Mouse (Mus musculus): ENCODE measurements around the gene Mmel1.

Gene Mmel1

GRCm38 (mm10) chr4:154904185-154905071, 35.0 kb downstream of the Mmel1 start:
- in situ Hi-C loops (cut with MseI, MboI), result no loop called here

DNA sequence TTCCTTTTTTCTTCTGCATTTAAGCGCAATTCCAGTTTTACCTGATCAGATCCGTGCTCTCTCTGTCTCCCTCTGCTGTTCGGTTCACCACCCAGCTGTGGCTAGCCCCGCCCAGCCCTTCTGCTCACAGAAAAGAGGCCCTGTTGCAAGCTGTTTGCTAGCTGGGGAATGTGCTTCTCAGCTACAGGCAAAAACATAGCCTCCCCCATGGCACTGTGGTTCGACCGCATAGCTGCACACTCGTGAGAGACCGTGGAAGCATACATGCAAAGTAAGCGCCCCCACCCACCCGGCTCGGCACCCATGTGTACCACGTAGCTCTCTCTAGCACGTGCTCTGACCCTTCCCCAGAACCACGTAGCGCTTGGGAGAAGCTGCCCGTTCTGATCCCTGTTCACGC, 38.4 kb downstream of the Mmel1 start:
- in situ Hi-C loops (cut with MseI, MboI), result no loop called here

DNA sequence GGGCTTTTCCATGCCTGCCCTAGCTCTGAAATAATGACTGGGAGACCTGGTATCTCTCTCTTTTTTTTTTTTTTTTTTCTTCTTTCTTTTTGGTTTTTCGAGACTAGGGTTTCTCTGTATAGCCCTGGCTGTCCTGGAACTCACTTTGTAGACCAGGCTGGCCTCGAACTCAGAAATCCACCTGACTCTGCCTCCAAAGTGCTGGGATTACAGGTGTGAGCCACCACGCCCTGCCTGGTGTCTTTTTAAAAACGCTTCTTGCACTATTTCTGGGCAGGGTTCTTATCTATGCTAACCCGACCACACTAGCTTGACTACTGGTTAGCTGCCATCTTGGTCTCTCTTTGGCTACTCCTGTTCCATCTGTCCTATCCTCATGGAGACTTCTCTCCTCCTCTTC, 39.1 kb downstream of the Mmel1 start:
- in situ Hi-C loops (cut with MseI, MboI), result no loop called here

DNA sequence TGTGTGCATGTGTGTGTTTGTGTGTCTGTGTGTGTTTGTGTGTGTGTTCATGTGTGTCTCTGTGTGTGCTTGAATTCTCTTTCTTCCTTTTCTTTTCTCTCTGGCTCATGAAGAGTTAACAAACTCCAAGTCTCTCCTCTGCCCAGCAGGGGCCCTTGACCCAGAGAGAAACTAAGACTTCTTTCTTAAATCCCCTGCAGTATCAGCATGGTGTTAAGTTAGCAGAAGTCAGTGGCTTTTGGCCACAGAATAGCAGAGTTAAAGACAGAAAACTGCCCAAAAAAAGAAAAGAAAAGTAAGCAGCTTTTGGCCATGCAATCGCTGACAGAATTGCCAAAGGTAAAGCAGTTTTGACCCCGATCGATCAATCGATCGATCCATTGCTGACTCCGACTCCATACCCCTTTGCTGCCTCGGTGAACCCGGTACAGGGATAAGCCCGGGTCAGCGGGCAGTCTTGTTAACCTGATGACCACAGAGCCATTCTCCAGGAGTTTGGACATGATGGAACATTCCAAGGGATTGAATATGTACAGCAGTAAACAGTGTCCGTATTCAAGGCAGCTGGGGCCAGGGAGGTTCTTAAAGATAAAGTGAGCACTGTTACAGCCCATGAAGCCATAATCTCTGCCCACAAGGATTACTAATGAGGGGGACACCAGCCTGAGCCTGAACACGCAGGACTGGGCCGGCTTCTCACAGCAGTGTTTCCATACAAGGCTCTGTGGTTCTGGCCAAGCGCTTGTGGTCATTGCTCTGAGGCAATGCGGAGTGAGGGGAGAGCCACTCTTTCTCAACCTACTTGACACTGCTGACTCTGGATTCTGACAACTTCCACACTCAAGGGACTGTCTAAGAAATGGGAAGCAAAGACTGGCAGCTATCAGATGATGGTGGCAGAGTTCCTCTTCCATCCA, 41.5 kb downstream of the Mmel1 start:
- in situ Hi-C loops (cut with MseI, MboI), result no loop called here

DNA sequence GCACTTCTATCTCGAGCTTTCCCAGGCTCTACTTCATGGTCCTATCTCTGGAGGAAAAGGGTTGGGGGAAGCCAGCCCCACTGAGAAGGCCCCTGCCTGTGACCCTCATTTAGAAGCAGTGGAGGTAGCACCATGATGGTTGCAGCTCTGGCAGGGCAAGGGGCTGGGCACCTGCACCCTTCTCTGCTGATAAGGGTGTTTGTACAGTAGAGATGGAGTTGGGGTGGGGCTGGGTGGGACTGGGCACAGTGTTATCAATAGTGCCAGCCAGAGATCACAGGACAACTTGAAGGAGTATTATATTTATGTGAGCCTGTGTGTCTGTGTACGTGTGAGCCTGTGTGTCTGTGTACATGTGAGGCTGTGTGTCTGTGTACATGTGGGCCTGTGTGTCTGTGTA, 42.3 kb downstream of the Mmel1 start:
- in situ Hi-C loops (cut with MseI, MboI), result no loop called here

GRCm38 (mm10) chr4:154913845-154914244, 44.5 kb downstream of the Mmel1 start:
- in situ Hi-C loops (cut with MseI, MboI), result no loop called here

- in situ Hi-C loops (cut with MseI, MboI), result no loop called here
These were observed 44.9 kb downstream of the Mmel1 start for GRCm38 (mm10) chr4:154914252-154914651.

- in situ Hi-C loops (cut with MseI, MboI), result no loop called here
These were observed 45.3 kb downstream of the Mmel1 start for GRCm38 (mm10) chr4:154914707-154915106.

DNA sequence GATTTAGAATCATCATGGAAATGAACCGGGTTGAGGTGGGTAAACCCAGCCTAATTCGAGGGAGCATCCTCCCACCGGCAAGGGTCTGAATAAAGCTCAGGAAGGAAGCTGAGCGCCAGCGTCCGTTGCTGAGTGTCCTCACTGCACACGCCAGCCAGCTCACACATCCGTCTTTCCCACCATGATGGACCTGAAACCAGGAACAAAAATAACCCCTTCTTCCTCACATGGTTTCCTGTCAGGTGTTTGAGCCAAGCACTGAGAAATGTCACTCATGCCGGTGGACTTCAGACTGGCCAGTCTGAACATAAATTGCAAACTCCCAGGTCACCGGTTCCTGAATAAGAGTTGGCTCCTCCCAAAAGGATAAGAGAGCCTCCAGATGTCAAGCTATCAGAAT, 45.9 kb downstream of the Mmel1 start:
- in situ Hi-C loops (cut with MseI, MboI), result no loop called here

DNA sequence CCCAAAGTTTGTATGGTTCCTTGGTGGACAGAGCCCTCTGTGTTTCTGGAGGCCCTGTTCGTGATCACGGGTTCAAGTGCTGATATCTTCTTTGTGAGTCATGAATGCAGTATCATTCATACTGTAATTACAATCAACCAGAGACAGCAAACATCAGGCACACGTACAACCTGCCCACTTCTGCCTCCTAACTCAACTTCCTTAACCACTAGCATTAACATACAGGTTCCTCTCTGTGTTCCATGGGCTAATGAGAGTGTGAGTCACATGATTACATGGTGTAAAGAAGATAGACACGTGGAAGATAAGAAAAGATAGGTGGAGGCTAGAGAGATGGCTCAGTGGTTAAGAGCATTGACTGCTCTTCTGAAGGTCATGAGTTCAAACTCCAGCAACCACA, 47.3 kb downstream of the Mmel1 start:
- in situ Hi-C loops (cut with MseI, MboI), result no loop called here

- in situ Hi-C loops (cut with MseI, MboI), result no loop called here
These were observed 52.9 kb downstream of the Mmel1 start for GRCm38 (mm10) chr4:154922291-154922690.

- in situ Hi-C loops (cut with MseI, MboI), result no loop called here
These were observed 53.5 kb downstream of the Mmel1 start for GRCm38 (mm10) chr4:154922931-154923330.

- in situ Hi-C loops (cut with MseI, MboI), result no loop called here
These were observed 56.0 kb downstream of the Mmel1 start for GRCm38 (mm10) chr4:154925413-154925812.

DNA sequence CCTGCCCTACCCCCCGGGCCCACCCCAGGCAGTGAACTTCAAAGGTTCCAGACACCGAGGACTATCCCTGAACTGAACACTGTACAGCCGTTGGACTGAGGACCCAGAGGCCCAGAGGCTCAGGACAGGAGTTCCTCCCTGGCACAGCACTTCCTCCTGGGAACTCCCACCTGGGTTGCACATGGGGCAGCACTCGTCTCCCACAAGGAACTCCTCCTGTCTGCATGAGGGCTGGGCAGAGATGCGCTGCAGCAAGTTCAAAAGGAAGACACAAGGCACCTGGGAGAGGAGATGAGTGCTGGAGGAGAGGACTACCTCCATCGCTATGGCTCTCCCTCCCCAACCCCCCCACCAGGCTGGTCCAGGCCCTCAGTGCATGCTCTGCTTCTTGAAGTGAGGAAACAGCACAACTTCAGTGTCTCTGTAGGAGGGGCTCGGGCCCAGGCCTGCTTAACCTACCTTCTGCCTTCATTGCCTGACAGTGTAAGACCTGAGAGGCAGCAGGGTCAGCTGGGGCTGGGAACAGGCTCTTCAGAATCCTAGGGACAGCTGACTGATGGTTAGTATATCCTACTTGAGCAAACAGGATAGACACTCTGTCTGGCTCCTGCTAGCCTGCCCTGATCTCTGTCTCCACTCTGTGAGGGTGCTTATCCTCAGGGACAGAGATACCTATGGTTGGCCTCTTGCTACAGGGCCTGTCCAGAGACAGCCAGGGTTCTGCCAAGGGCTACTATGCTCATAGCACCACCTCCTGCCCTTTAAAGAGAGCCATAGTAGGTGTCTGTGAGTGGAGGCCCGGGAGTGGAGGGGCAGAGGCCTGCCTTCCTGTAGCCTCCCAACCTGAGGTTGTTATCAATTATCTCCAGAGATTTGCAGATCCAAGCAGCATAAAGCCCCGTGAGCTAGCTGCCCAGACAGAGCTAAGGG, 57.8 kb downstream of the Mmel1 start:
- in situ Hi-C loops (cut with MseI, MboI), result no loop called here

GRCm38 (mm10) chr4:154927899-154928337, 58.5 kb downstream of the Mmel1 start:
- in situ Hi-C loops (cut with MseI, MboI), result no loop called here

GRCm38 (mm10) chr4:154928395-154929087, 59.2 kb downstream of the Mmel1 start, which contains the start of gene Tnfrsf14:
Gene Tnfrsf14, minus strand, starts transcription at chr4:154928563.
- in situ Hi-C loops (cut with MseI, MboI), result no loop called here

DNA sequence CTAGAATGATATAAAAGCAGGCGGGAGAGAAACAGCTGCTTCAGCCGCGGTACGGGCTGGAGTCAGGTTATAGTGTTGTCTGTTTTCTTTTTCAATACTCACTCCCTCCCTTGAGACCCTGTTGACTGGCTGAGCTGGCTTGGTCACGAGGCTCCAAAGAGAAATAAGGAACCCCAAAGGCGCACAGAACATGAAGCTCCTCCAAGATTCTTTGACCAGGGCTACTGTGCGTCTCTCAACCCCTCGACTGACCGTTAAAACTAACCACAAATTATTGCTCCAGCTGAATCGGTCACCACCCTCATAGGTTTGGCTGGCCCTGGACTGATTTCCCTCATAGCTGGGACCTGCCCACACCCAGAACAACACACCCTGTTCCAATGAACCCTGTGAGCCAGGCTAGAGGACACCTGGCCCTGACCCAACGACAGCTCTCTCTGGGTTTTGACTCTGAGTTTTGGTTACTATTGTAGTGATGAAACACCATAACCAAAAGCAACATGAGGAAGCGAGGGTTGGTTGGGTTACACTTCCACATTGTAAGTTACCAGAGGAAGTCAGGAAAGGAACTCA, 59.8 kb downstream of the Mmel1 start:
- in situ Hi-C loops (cut with MseI, MboI), result no loop called here

DNA sequence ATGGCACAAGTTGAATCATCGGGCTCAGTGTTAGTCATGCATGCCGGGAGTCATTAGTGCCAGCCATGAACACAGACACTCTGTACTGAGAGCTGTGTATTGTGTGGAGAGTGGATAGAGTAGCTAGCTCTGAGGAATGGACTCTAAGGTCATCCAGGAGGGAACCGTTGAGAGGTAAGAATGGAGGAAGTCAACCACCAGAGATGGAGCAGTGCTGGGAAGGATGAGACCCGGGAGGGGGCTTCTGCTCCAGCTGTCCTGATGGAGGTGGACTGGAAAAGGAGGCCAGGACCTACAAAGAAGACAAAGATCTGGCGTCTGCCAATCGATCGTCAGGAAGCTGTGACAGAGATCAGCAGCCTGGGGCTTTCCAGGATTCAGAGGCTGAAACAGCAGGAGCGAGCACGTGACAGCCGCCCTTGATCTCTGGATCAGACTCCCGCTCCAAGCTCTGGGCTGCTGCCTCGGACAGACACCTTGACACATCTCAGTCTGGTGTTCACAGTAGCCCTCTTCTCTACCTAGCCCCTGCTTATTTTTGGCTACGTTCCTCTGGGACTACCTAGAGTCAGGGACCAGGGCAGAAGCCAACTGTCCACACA, 64.0 kb downstream of the Mmel1 start:
- in situ Hi-C loops (cut with MseI, MboI), result no loop called here

GRCm38 (mm10) chr4:154934800-154935199, 65.4 kb downstream of the Mmel1 start:
- in situ Hi-C loops (cut with MseI, MboI), result no loop called here

GRCm38 (mm10) chr4:154935788-154936187, 66.4 kb downstream of the Mmel1 start:
- in situ Hi-C loops (cut with MseI, MboI), result no loop called here

All from mouse trophoblast stem cell (cell line).